11 mouse cellular contexts compared by ENCODE assay signal in genomic region chr2:51237451-51237850, GRCm38 (mm10).
DNase-seq lines count a peak whose midpoint lies in the region; ATAC-seq lines count a peak whose summit lies in the region.
"Had no signal": no experiment of that assay in that cellular context is flagged by ENCODE, and none has a peak within 500 bp of the region (broad histone marks: within the 10 kb centered on the region; RNA-seq: fewer than 3 reads in every experiment).

No protein-coding gene starts in this region.

- no peak overlapping the region for H3K9ac ChIP-seq in heart, embryonic 12.5 days
- no peak overlapping the region for H3K9ac ChIP-seq in midbrain, embryonic 16.5 days (ENCODE audit: low read depth, low read length)
- no peak overlapping the region for H3K9ac ChIP-seq in heart, embryonic 13.5 days
- H3K9ac ChIP-seq: liver, embryonic 14.5 days; midbrain, embryonic 13.5 days; neural tube, embryonic 12.5 days had no signal

- no peak for ATAC-seq in heart, embryonic 12.5 days (ENCODE audit: insufficient number of reproducible peaks, low FRiP score)
- no peak for ATAC-seq in midbrain, embryonic 16.5 days
- ATAC-seq in heart, embryonic 13.5 days (ENCODE audit: extremely low read depth, insufficient number of reproducible peaks, low FRiP score, low TSS enrichment): no peak

- no peaks in the 10 kb centered on the region for H3K9me3 ChIP-seq in heart, embryonic 12.5 days (replicated peaks)
- no peaks in the 10 kb centered on the region for H3K9me3 ChIP-seq in midbrain, embryonic 10.5 days (replicated peaks)
- no peaks in the 10 kb centered on the region for H3K9me3 ChIP-seq in midbrain, embryonic 16.5 days (replicated peaks; ENCODE audit: control insufficient read depth, low read length, poor library complexity, severe bottlenecking)
- H3K9me3 ChIP-seq in heart, embryonic 13.5 days: no peaks in the 10 kb centered on the region
- H3K9me3 ChIP-seq: midbrain, embryonic 13.5 days; neural tube, embryonic 12.5 days had no signal

- peak; percentile 56 for DNase-seq in heart, adult 11 months
- no peak for DNase-seq in midbrain, embryonic 10.5 days (ENCODE audit: low spot score)
- peak; percentile 12 for DNase-seq in lung, postnatal 10 days
- DNase-seq in cerebellum, postnatal 25 days: no peak
- DNase-seq in ovary, postnatal 10 days (ENCODE audit: low spot score): no peak

- H3K27ac ChIP-seq in heart, embryonic 12.5 days (ENCODE audit: poor library complexity, severe bottlenecking): no peak overlapping the region
- peak overlapping the region; percentile 64 for H3K27ac ChIP-seq in midbrain, embryonic 10.5 days (replicated peaks)
- no peak overlapping the region for H3K27ac ChIP-seq in midbrain, embryonic 16.5 days (ENCODE audit: low read length)
- H3K27ac ChIP-seq in heart, embryonic 13.5 days (replicated peaks): 0 out of 2 replicates have a peak overlapping the region, but pooled peaks have one; percentile 0
- H3K27ac ChIP-seq: liver, embryonic 14.5 days; midbrain, embryonic 13.5 days; neural tube, embryonic 12.5 days had no signal

- 0 out of 2 replicates have a peak, but pooled peaks cover 3% of the 10 kb centered on the region for H3K4me1 ChIP-seq in heart, embryonic 12.5 days (replicated peaks)
- H3K4me1 ChIP-seq in midbrain, embryonic 10.5 days: peaks cover 24% of the 10 kb centered on the region
- H3K4me1 ChIP-seq in midbrain, embryonic 16.5 days (ENCODE audit: control insufficient read depth, insufficient read depth, low read length): peaks cover 6% of the 10 kb centered on the region; the same call in 1 of the 2 replicates
- H3K4me1 ChIP-seq in heart, embryonic 13.5 days: peaks cover 4% of the 10 kb centered on the region; the same call in 1 of the 2 replicates
- H3K4me1 ChIP-seq: neural tube, embryonic 12.5 days had no signal

- H3K36me3 ChIP-seq in heart, embryonic 12.5 days: no peaks in the 10 kb centered on the region
- H3K36me3 ChIP-seq in midbrain, embryonic 10.5 days: no peaks in the 10 kb centered on the region
- H3K36me3 ChIP-seq in midbrain, embryonic 16.5 days (ENCODE audit: control insufficient read depth, insufficient read depth, low read length): no peaks in the 10 kb centered on the region
- H3K36me3 ChIP-seq in heart, embryonic 13.5 days: no peaks in the 10 kb centered on the region
- H3K36me3 ChIP-seq: midbrain, embryonic 13.5 days; neural tube, embryonic 12.5 days had no signal

- no peak overlapping the region for H3K4me3 ChIP-seq in heart, embryonic 12.5 days
- H3K4me3 ChIP-seq in midbrain, embryonic 10.5 days: no peak overlapping the region
- no peak overlapping the region for H3K4me3 ChIP-seq in midbrain, embryonic 16.5 days (ENCODE audit: low read depth, low read length)
- H3K4me3 ChIP-seq in heart, embryonic 13.5 days: no peak overlapping the region
- H3K4me3 ChIP-seq: midbrain, embryonic 13.5 days; neural tube, embryonic 12.5 days had no signal

- 67% methylated on average over 10 of the region's 10 CpGs for WGBS in heart, embryonic 12.5 days
- WGBS in midbrain, embryonic 10.5 days: 88% methylated on average over 10 of the region's 10 CpGs
- WGBS in midbrain, embryonic 16.5 days: 74% methylated on average over 10 of the region's 10 CpGs
- WGBS in heart, embryonic 13.5 days: 58% methylated on average over 10 of the region's 10 CpGs

- no peak overlapping the region for H3K4me2 ChIP-seq in heart, embryonic 12.5 days
- no peak overlapping the region for H3K4me2 ChIP-seq in midbrain, embryonic 16.5 days (ENCODE audit: low read length)
- no peak overlapping the region for H3K4me2 ChIP-seq in heart, embryonic 13.5 days

- no peaks in the 10 kb centered on the region for H3K27me3 ChIP-seq in heart, embryonic 12.5 days (replicated peaks)
- H3K27me3 ChIP-seq in midbrain, embryonic 10.5 days (ENCODE audit: low read depth, poor library complexity, severe bottlenecking): no peaks in the 10 kb centered on the region
- H3K27me3 ChIP-seq in midbrain, embryonic 16.5 days (ENCODE audit: control insufficient read depth, insufficient read depth, low read depth, low read length): no peaks in the 10 kb centered on the region
- no peaks in the 10 kb centered on the region for H3K27me3 ChIP-seq in heart, embryonic 13.5 days (replicated peaks)
- H3K27me3 ChIP-seq: midbrain, embryonic 13.5 days; neural tube, embryonic 12.5 days had no signal

Comparison
In these comparisons a context has a peak if more than half of its experiments do, and no peak if none do; other contexts are left out.
1. H3K27ac ChIP-seq: peak in midbrain, embryonic 10.5 days (single experiment) and heart, embryonic 13.5 days (single experiment); none in heart, embryonic 12.5 days (single experiment) and midbrain, embryonic 16.5 days (single experiment).
2. DNase-seq: peak in heart, adult 11 months (single experiment) and lung, postnatal 10 days (single experiment); none in midbrain, embryonic 10.5 days (single experiment), cerebellum, postnatal 25 days (0 of 2) and ovary, postnatal 10 days (single experiment).